Mouse (Mus musculus): ENCODE data around the gene Sycp3.

DNA sequence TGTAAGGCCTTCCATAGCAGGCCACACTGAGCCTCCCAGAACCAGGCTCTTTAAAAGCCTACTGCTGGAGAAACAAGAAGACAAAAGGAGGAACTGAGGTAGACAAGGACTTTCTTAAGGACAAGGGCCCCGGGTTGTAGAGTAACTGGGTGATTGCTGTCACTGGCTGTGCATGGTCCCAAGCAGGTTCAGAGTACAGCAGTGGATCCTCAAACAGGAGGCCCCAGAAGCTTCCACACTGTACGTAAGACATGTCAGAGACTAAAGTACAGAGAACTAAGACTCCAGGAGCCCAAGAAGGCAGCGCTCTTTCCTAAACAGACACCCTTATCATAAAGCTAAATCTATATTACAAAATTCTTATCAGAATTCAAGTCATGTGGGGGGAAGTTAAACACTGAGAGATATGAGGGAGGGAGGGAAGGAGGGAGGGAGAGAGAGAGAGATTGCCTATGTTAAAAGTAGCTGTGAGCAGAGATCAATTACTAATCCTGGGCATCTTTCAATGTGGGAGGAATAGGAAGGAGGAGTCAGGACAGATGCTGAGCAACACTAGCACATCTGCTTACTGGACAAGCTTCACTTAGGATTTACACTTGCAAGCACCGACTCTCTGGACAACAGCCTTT is 35.7 kb downstream of the Sycp3 start:
- TF ChIP-seq POLR2A (IDR thresholded peaks at IDR 0.05; ENCODE audit: insufficient read depth, low read length) (no peak), CTCF (IDR thresholded peaks at IDR 0.05; ENCODE audit: low read depth, low read length) (no peak)
